Mouse (Mus musculus) lung, postnatal 0 days (tissue): ENCODE data around the gene Mamdc4. TPM values are rescaled to one million over a fixed set of nuclear protein-coding genes. Genes with fewer than 3 reads are reported as not detected.

ENCODE experiments used
- ATAC-seq: fragments of 200-750 bp; cut with Nextera tagmentation; 2 replicates; pipeline ENCODE4 v1.8.0; 2017; ENCODE audit warnings: moderate library complexity
- DNase-seq: peaks from one replicate; pipeline ENCODE4 v3.0.0-alpha.2; 2016; ENCODE audit warnings: low spot score
- H3K27ac ChIP-seq: fragments of 300-500 bp; sonication (generic); 2 replicates; pipeline ENCODE4 v1.5.1; 2014; ENCODE audit warnings: antibody characterized with exemption, mild to moderate bottlenecking, low read length, mixed read lengths
- H3K27me3 ChIP-seq: fragments of 300-500 bp; sonication (generic); replicated peaks from 2 replicates; pipeline ENCODE4 v1.6.1; 2014; ENCODE audit warnings: low read length, mixed read lengths; ENCODE audit not compliant: insufficient read depth
- H3K36me3 ChIP-seq: fragments of 300-500 bp; sonication (generic); 2 replicates; pipeline ENCODE4 v1.6.1; 2014; ENCODE audit warnings: low read length, mixed read lengths; ENCODE audit not compliant: insufficient read depth
- H3K4me1 ChIP-seq: fragments of 300-500 bp; sonication (generic); 2 replicates; pipeline ENCODE4 v1.6.1; 2014; ENCODE audit warnings: antibody characterized with exemption, low read depth, low read length, mixed read lengths; ENCODE audit not compliant: insufficient read depth
- H3K4me2 ChIP-seq: fragments of 300-500 bp; sonication (generic); replicated peaks from 2 replicates; pipeline ENCODE4 v1.6.1; 2014; ENCODE audit warnings: low read depth, mild to moderate bottlenecking, low read length, moderate library complexity, mixed read lengths
- H3K4me3 ChIP-seq: fragments of 300-500 bp; sonication (generic); 2 replicates; pipeline ENCODE4 v1.5.1; 2014; ENCODE audit warnings: low read depth, low read length
- H3K9ac ChIP-seq: fragments of 300-500 bp; sonication (generic); replicated peaks from 2 replicates; pipeline ENCODE4 v1.6.1; 2014; ENCODE audit warnings: low read depth, mild to moderate bottlenecking
- H3K9me3 ChIP-seq: fragments of 300-500 bp; sonication (generic); 2 replicates; pipeline ENCODE4 v1.6.1; 2016; ENCODE audit warnings: low read length, mixed read lengths
- CTCF ChIP-seq: IDR thresholded peaks from 2 replicates; pipeline ENCODE4 v1.5.1; 2016; ENCODE audit warnings: antibody characterized with exemption, mild to moderate bottlenecking
- EP300 ChIP-seq: IDR thresholded peaks from 2 replicates; pipeline ENCODE4 v1.6.1; 2016; ENCODE audit warnings: antibody characterized with exemption, mild to moderate bottlenecking, control low read depth
- WGBS: fragments of 180-500 bp; shearing (Covaris S2); extraction: QIAGEN DNeasy Blood & Tissue Kit; methylation state at CpG from one replicate; pipeline ENCODE4 v1.1.7; 2014; 5-methylcytosine and 5-hydroxymethylcytosine counted together
- polyA plus RNA-seq: library from polyadenylated mRNA; unstranded; fragments of >200 nt; fragmentation: Nextera tagmentation; extraction: Ambion mirVana; gene quantifications from 2 replicates; pipeline ENCODE4 v1.2.1, GENCODE M21; 2015

The Mamdc4 gene
- polyA plus RNA-seq, 1 experiment from 2014 or later, result 0.31 TPM

DNA sequence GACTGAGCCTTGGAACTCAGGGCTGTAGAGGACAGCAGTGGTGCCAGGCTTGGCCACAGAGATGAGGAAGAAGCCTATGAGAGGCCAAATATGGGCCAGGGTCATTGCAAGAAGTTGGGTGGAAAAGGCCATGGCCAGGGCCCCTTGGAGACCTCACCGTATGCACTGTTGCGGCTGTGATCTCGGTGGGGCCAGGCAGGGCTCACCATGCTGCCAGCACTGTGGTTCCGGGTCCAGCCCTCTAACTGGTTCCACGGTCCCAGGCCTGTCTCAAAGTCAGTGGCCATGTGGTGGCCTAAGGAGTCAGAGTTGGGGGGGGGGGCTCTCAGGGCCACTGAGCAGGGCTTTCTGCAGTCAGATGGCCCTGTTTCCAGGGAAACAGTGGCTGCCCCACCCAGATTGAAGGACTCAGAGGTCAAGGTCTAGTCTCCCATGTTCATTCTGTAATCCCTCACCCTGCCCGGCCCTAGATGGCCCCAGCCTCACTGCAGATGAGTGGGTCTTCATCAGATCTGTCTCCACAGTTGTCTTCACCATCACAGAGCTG is 6.1 kb downstream of the Mamdc4 start:
- no peaks in the 10 kb centered on the region for H3K27me3 ChIP-seq
- H3K4me2 ChIP-seq, result no peak overlapping the region
- H3K4me3 ChIP-seq, result no peak overlapping the region
- no peak for TF ChIP-seq EP300
- TF ChIP-seq CTCF, result no peak
- no peak overlapping the region for H3K27ac ChIP-seq
- no peaks in the 10 kb centered on the region for H3K4me1 ChIP-seq
- ATAC-seq (no peak), DNase-seq (no peak)
- WGBS, result 76% methylated on average over 6 of the region's 6 CpGs
- H3K9me3 ChIP-seq, result no peaks in the 10 kb centered on the region
- H3K36me3 ChIP-seq, result peaks cover 6% of the 10 kb centered on the region; the same call in 1 of the 2 replicates
- H3K9ac ChIP-seq, result no peak overlapping the region

GRCm38 (mm10) chr2:25566558-25566957 is 8.1 kb downstream of the Mamdc4 start:
- TF ChIP-seq CTCF (peak; percentile 39), EP300 (no peak)
- H3K36me3 ChIP-seq, result peaks cover 19% of the 10 kb centered on the region; the same call in 1 of the 2 replicates
- no peak overlapping the region for H3K9ac ChIP-seq
- H3K27ac ChIP-seq, result no peak overlapping the region
- H3K9me3 ChIP-seq, result no peaks in the 10 kb centered on the region
- no peaks in the 10 kb centered on the region for H3K4me1 ChIP-seq
- WGBS, result 78% methylated on average over 6 of the region's 6 CpGs
- ATAC-seq, result no peak
- H3K4me2 ChIP-seq, result no peak overlapping the region
- DNase-seq, result no peak
- H3K4me3 ChIP-seq, result no peak overlapping the region
- H3K27me3 ChIP-seq, result no peaks in the 10 kb centered on the region

- Histone ChIP-seq H3K27ac (no peak overlapping the region), H3K9ac (no peak overlapping the region), H3K4me3 (no peak overlapping the region), H3K4me1 (no peaks in the 10 kb centered on the region), H3K27me3 (no peaks in the 10 kb centered on the region), H3K4me2 (no peak overlapping the region), H3K9me3 (no peaks in the 10 kb centered on the region), H3K36me3 (peaks cover 24% of the 10 kb centered on the region; the same call in 1 of the 2 replicates)
- 90% methylated on average over 8 of the region's 8 CpGs for WGBS
- TF ChIP-seq CTCF (no peak), EP300 (no peak)
- ATAC-seq, result no peak
- DNase-seq, result no peak
Observed at GRCm38 (mm10) chr2:25565741-25566140, 8.9 kb downstream of the Mamdc4 start.

- no peak for DNase-seq
- no peak overlapping the region for H3K9ac ChIP-seq
- peaks cover 6% of the 10 kb centered on the region for H3K4me1 ChIP-seq
- no peak overlapping the region for H3K4me2 ChIP-seq
- no peak for TF ChIP-seq EP300
- no peaks in the 10 kb centered on the region for H3K27me3 ChIP-seq
- ATAC-seq, result no peak
- 81% methylated on average over 9 of the region's 9 CpGs for WGBS
- H3K4me3 ChIP-seq, result no peak overlapping the region
- H3K27ac ChIP-seq, result no peak overlapping the region
- H3K9me3 ChIP-seq, result no peaks in the 10 kb centered on the region
- H3K36me3 ChIP-seq, result peaks cover 24% of the 10 kb centered on the region; the same call in 1 of the 2 replicates
Observed at GRCm38 (mm10) chr2:25561946-25562345, 12.7 kb downstream of the Mamdc4 start.

GRCm38 (mm10) chr2:25560551-25560950 is 14.1 kb downstream of the Mamdc4 start:
- Histone ChIP-seq H3K36me3 (peaks cover 24% of the 10 kb centered on the region; the same call in 1 of the 2 replicates), H3K4me3 (no peak overlapping the region), H3K27ac (no peak overlapping the region), H3K4me2 (no peak overlapping the region), H3K4me1 (peaks cover 6% of the 10 kb centered on the region), H3K9ac (no peak overlapping the region), H3K27me3 (no peaks in the 10 kb centered on the region), H3K9me3 (no peaks in the 10 kb centered on the region)
- ATAC-seq, result no peak
- WGBS, result 91% methylated on average over 8 of the region's 8 CpGs
- no peak for TF ChIP-seq EP300
- no peak for TF ChIP-seq CTCF
- DNase-seq, result no peak

- peaks cover 6% of the 10 kb centered on the region for H3K4me1 ChIP-seq
- H3K36me3 ChIP-seq, result peaks cover 19% of the 10 kb centered on the region; the same call in 1 of the 2 replicates
- H3K4me2 ChIP-seq, result peak overlapping the region; percentile 92
- H3K27me3 ChIP-seq, result no peaks in the 10 kb centered on the region
- H3K9ac ChIP-seq, result peak overlapping the region; percentile 95
- DNase-seq (no peak), ATAC-seq (no peak)
- H3K4me3 ChIP-seq, result peak overlapping the region; percentile 89; the same call in 1 of the 2 replicates
- H3K27ac ChIP-seq, result no peak overlapping the region
- 61% methylated on average over 6 of the region's 6 CpGs for WGBS
- H3K9me3 ChIP-seq, result no peaks in the 10 kb centered on the region
- TF ChIP-seq EP300 (no peak), CTCF (no peak)
Observed at GRCm38 (mm10) chr2:25558774-25559173, 15.9 kb downstream of the Mamdc4 start.

GRCm38 (mm10) chr2:25557964-25558360 is 16.7 kb downstream of the Mamdc4 start:
- Histone ChIP-seq H3K27me3 (no peaks in the 10 kb centered on the region), H3K27ac (peak overlapping the region; percentile 66), H3K4me2 (peak overlapping the region; percentile 92), H3K9ac (peak overlapping the region; percentile 95), H3K9me3 (no peaks in the 10 kb centered on the region), H3K4me3 (peak overlapping the region; percentile 89), H3K36me3 (peaks cover 14% of the 10 kb centered on the region; the same call in 1 of the 2 replicates), H3K4me1 (peaks cover 6% of the 10 kb centered on the region)
- DNase-seq (no peak), ATAC-seq (no peak)
- under 1% methylated on average over 24 of the region's 24 CpGs for WGBS
- TF ChIP-seq EP300 (no peak), CTCF (no peak)
